Mouse (Mus musculus): ENCODE measurements at regions not wholly inside any gene's neighbourhood (a gene's known extent, or its start where the extent isn't known, plus 50 kb on each side); places are given as distances from the start of the nearest gene placed in this dataset.

DNA sequence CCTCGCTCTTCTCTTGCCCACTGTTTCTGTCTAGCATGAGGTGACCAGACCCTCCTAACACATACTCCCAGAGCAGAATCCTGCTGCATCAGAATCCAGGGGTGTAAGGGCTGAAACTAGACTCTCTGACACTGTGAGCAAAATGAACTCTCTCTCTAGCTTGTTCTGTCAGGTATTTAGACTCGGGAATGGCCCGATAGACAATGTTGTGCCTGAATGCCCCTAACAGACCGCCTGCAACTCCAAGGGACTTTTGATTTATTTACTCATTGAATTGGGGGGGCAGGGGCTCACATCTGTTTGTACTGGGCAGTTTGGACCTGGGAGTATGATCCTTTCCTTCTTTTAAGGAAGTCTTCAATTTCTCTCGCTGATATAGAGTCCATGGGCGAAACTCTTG is 469.3 kb upstream of the Trpc7 start:
- DNase-seq: no peak

DNA sequence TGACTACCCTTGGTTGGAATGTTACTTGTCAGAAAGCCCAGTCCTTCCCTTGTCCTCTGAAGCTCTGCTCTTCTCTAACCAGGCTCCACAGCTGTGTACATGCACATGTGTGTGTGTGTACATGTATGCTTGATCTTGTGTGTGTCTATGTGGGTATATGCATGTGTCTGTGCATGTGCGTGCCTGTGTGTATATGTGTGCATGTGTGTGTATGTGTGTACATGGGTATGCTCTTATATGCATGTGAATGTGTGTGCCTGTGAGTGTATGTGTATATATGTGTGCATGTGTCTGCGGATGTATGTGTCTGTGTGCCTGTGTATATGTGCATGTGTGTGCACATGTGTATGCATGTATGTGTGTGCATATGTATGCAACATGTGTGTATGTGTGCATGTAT is 468.6 kb upstream of the Trpc7 start:
- no peak for DNase-seq

DNA sequence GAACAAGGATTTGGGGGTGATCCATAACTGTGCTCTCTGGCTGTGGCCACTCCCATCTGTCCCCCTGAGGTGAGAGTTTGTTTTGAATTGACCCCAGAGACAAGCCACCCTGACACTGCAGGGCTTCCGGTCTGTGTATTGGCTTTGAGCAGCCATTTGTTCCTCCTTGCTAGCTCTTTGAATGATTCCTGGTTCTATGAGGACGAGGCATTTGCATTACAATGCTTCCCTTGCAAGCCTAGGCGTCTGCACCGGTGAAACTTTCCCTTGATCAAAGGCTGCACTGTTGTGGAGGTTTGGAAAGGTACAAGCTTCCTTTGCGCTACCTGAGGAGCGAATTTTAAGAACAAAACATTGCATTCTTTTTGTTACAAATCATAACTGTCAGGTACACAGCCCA is 466.8 kb upstream of the Trpc7 start:
- no peak for DNase-seq

DNA sequence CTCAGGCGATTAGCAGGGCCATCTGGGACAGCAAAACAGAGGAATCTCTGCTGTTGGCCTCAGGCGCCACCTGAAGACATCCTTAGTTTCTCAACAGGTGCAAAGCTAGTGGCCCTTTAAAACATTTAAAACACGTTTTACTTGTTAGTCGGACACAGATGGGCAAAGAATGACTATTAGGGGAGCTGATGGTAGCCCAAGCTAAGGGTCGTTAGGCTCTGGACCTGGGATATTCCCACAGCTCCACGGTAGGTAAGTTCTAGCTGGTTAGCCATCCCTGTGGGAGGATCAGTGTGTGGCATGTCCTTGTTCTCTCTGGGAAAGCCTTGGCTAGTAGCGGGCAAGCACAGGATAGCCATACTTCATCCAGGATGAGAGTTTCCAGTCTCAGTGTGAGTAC is 465.5 kb upstream of the Trpc7 start:
- DNase-seq: no peak

DNA sequence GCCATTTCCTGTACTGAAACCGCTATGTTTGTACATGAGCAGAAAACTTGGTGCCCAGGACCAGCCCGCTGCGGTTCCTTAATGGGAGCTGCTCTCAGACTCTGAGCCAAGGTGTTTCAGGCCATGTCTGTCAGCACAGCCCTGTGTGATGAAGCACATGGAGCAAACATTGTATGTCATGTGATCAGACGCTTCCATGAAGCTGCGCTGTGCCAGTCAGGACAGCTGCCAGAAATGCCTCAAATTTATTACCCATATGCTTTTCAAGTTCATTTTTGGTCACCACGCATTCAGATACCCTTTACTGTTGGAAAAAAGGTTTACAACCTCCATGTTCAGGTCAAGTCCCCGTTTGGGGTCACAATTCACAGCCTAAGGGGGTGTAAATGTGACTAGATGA is 458.8 kb upstream of the Trpc7 start:
- no peak for DNase-seq

DNA sequence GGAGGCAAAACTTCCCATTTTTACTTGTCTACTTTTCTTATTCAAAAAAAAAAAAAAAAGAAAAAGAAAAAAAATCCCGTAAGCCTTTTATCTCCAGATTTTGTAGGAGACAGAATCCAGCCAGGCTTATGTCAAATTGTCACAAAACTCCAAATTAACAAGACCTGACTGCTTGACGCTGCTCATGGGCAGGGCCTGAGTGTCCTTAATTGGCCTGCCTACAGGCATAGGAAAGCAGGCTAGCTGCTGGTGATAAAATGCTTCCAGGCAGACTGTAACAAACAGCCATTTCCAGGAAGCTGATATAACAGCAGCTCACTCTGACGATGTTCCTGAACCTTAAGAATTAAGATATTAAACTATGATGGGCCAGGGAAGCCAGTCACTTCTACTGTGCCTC is 458.2 kb upstream of the Trpc7 start:
- no peak for DNase-seq

DNA sequence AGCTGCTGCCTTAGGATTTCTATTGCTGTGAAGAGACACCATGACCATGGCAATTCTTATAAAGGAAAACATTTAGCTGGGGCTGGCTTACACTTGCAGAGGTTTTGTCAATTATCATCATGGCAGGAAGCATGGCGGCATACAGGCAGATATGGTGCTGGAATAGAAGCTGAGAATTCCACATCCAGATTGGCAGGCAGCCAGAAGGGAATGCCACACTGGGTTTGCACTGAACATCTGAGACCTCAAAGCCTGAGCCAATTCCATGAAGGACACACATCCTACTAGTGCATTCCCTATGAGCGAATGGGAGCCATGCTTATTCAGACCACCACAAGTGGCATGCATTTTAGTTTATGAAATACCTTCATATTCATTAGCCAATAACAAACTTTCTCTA is 455.0 kb upstream of the Trpc7 start:
- no peak for DNase-seq

GRCm38 (mm10) chr13:57338676-57339075 is 442.9 kb upstream of the Trpc7 start:
- DNase-seq: no peak

DNA sequence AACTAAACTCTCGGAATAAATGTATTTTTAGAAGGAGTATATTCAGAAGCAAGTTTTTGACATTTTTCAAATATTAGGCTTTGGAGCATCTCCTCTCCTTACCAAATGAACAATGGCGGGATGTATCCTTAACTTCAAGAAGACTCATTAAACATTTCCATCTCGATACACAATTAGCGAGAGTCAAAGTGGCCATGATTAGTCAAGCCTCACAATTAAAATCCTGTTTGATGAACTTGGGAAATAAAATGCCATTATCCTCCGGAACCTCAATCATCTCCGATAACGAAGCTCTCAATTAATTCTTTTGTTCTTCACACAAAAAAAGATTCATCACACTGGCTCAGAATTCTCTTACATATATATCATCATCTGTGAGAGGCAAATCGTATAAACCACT is 440.8 kb upstream of the Trpc7 start:
- no peak for DNase-seq

DNA sequence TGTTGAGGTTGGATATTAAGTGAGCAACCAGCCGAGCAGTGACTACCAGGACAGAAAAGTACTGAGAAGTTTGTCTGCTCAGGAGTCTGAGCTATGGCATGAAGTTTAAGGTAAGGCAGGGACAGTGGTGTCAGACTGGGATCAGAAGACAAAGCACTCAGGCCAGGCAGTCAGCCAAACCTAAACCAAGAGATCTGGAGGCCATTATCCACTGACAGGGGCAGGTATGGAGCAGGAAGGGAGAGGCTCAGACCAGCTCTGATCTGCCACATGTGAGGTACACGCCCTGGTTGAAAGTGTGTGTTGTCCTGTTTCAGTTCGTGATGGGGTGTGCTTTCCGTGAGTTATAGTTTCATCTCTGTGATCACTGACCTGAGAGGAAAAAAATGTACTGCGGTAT is 437.2 kb upstream of the Trpc7 start:
- no peak for DNase-seq

GRCm38 (mm10) chr13:57331868-57332267 is 436.1 kb upstream of the Trpc7 start:
- DNase-seq: no peak

- DNase-seq: no peak
Measured at GRCm38 (mm10) chr13:57325306-57325925, 429.6 kb upstream of the Trpc7 start.

- no peak for DNase-seq
Measured at GRCm38 (mm10) chr13:57316211-57317005, 420.6 kb upstream of the Trpc7 start.

- DNase-seq: no peak
Measured at GRCm38 (mm10) chr13:57314512-57314911, 418.7 kb upstream of the Trpc7 start.

DNA sequence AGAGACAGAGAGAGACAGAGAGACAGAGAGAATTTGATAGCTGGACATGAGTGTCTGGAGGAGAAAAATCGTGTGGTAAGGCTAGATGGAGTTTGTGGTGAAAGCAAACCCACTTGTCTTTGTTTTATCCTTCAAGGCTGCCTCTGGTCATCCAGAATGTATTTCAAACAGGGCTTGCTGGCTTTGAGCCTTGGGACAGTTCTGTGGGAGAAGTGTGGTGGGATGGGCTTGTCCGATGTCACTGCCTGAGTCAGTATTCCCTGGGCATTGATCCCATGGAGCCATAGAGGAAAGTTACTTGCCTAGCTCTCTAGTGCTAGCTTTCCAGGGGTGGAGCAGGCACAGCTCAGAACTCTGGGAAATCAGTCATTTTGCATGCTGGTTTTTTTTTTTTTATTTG is 417.9 kb upstream of the Trpc7 start:
- no peak for DNase-seq

GRCm38 (mm10) chr13:57311235-57311634 is 415.4 kb upstream of the Trpc7 start:
- DNase-seq: peak; percentile 5

DNA sequence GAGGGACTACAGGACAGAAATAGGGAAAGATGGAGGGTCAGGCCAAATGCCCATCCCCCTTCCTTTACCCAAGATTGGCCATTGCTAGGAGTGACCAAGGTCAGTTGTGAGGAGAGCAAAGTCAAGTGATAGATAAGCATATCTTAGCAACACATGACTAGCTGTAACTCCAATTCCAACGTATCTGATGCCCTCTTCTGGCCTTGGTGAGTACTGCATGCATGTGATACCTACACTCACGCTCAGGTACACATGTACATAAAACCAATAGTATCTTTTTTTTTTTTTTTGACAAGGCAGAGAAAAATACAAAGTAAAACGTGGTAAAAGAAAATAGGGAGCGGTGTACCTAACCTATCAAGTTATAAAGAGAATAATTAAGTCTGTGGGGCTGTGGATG is 413.8 kb upstream of the Trpc7 start:
- DNase-seq: peak; percentile 9

- peak; percentile 13 for DNase-seq
Measured at GRCm38 (mm10) chr13:57307971-57308903, 412.4 kb upstream of the Trpc7 start.

DNA sequence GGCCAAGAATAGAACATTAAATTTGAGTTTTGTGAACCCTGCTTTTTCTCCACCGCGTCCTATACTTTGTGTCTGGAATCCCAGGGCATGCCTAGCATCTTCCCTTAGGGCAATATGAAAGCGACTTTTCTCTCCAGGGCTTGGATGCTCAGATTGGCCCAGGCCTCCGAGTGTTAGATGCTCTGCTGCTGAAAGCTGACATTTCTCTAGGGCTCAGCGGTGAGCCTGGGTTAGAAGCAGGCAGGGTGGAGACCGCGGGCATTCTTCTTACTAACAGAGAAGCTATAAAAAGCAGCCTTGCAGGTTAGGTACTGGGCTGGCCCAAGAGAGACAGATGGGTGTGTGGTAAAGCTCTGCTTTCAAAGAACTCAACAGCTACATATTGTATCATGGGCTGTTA is 409.8 kb upstream of the Trpc7 start:
- no peak for DNase-seq

GRCm38 (mm10) chr13:57303805-57304204 is 408.0 kb upstream of the Trpc7 start:
- no peak for DNase-seq

GRCm38 (mm10) chr13:57291737-57292490 is 396.1 kb upstream of the Trpc7 start:
- DNase-seq: no peak

- no peak for DNase-seq
Measured at GRCm38 (mm10) chr13:57286168-57286567, 390.4 kb upstream of the Trpc7 start.

GRCm38 (mm10) chr13:57282816-57283215 is 387.0 kb upstream of the Trpc7 start:
- DNase-seq: no peak
